Mouse (Mus musculus) hindbrain, embryonic 16.5 days (tissue): ENCODE measurements around the gene Gsta4. TPM values are rescaled to one million over a fixed set of nuclear protein-coding genes. Genes with fewer than 3 reads are reported as not detected.
"Not testable (repeated sequence)": the region's sequence is repeated elsewhere in the genome, so short reads cannot be mapped to it uniquely, and the experiment has no call there.

Experiments used
- ATAC-seq: fragments of 200-750 bp; cut with Nextera tagmentation; 2 replicates; pipeline ENCODE4 v1.8.0; 2017; ENCODE audit warnings: moderate TSS enrichment, moderate library complexity
- H3K27ac ChIP-seq: fragments of 300-500 bp; sonication (generic); 2 replicates; pipeline ENCODE4 v1.5.1; 2014; ENCODE audit warnings: low read depth, mild to moderate bottlenecking, control low read depth, low read length, moderate library complexity
- H3K27me3 ChIP-seq: fragments of 300-500 bp; sonication (generic); replicated peaks from 2 replicates; pipeline ENCODE4 v1.6.1; 2014; ENCODE audit warnings: low read length; ENCODE audit not compliant: control insufficient read depth, insufficient read depth
- H3K36me3 ChIP-seq: fragments of 300-500 bp; sonication (generic); 2 replicates; pipeline ENCODE4 v1.6.1; 2014; ENCODE audit warnings: mild to moderate bottlenecking, low read length, moderate library complexity, mixed read lengths; ENCODE audit not compliant: control insufficient read depth, insufficient read depth
- H3K4me1 ChIP-seq: fragments of 300-500 bp; sonication (generic); 2 replicates; pipeline ENCODE4 v1.6.1; 2014; ENCODE audit warnings: low read depth, low read length; ENCODE audit not compliant: control insufficient read depth, insufficient read depth
- H3K4me2 ChIP-seq: fragments of 300-500 bp; sonication (generic); 2 replicates; pipeline ENCODE4 v1.6.1; 2014; ENCODE audit warnings: mild to moderate bottlenecking, low read length, control low read depth, moderate library complexity
- H3K4me3 ChIP-seq: fragments of 300-500 bp; sonication (generic); 2 replicates; pipeline ENCODE4 v1.5.1; 2014; ENCODE audit warnings: mild to moderate bottlenecking, low read length, control low read depth, moderate library complexity
- H3K9ac ChIP-seq: fragments of 300-500 bp; sonication (generic); 2 replicates; pipeline ENCODE4 v1.6.1; 2014; ENCODE audit warnings: low read depth, mild to moderate bottlenecking, control low read depth, low read length, moderate library complexity
- H3K9me3 ChIP-seq: fragments of 300-500 bp; sonication (generic); 2 replicates; pipeline ENCODE4 v1.6.1; 2014; ENCODE audit warnings: mild to moderate bottlenecking, low read length, moderate library complexity; ENCODE audit not compliant: control insufficient read depth
- WGBS: fragments of 180-500 bp; shearing (Covaris S2); extraction: QIAGEN DNeasy Blood & Tissue Kit; methylation state at CpG from one replicate; pipeline ENCODE4 v1.1.7; 2014; 5-methylcytosine and 5-hydroxymethylcytosine counted together
- polyA plus RNA-seq: library from polyadenylated mRNA; unstranded; fragments of >200 nt; fragmentation: Nextera tagmentation; extraction: Ambion mirVana; gene quantifications from 2 replicates; pipeline ENCODE4 v1.2.1, GENCODE M21; 2015

The Gsta4 gene
- polyA plus RNA-seq, 1 experiment from 2014 or later, result 30.6 TPM

GRCm38 (mm10) chr9:78157221-78157620 is 25.4 kb upstream of the Gsta4 start:
- no peaks in the 10 kb centered on the region for H3K4me1 ChIP-seq

GRCm38 (mm10) chr9:78163291-78163690 is 19.3 kb upstream of the Gsta4 start:
- WGBS, result 83% methylated on average over 10 of the region's 10 CpGs
- no peaks in the 10 kb centered on the region for H3K9me3 ChIP-seq
- H3K27me3 ChIP-seq, result no peaks in the 10 kb centered on the region
- no peak overlapping the region for H3K9ac ChIP-seq
- no peak overlapping the region for H3K4me3 ChIP-seq
- no peak for ATAC-seq
- H3K27ac ChIP-seq, result no peak overlapping the region
- H3K36me3 ChIP-seq, result peaks cover 54% of the 10 kb centered on the region
- H3K4me1 ChIP-seq, result no peaks in the 10 kb centered on the region
- H3K4me2 ChIP-seq, result no peak overlapping the region

More at GRCm38 (mm10) chr9:78157221-78157620, 25.4 kb upstream of the Gsta4 start:
- no peak overlapping the region for H3K4me3 ChIP-seq
- WGBS, result 90% methylated on average over 1 of the region's 1 CpGs
- H3K9me3 ChIP-seq, result no peaks in the 10 kb centered on the region
- no peak overlapping the region for H3K4me2 ChIP-seq
- H3K9ac ChIP-seq, result no peak overlapping the region
- no peaks in the 10 kb centered on the region for H3K27me3 ChIP-seq
- H3K36me3 ChIP-seq, result peaks cover 52% of the 10 kb centered on the region
- no peak for ATAC-seq
- H3K27ac ChIP-seq, result no peak overlapping the region

GRCm38 (mm10) chr9:78164741-78165140 is 17.8 kb upstream of the Gsta4 start:
- WGBS, result 89% methylated on average over 3 of the region's 3 CpGs
- Histone ChIP-seq H3K4me3 (no peak overlapping the region), H3K27me3 (no peaks in the 10 kb centered on the region), H3K4me2 (no peak overlapping the region), H3K9me3 (no peaks in the 10 kb centered on the region), H3K36me3 (peaks cover 56% of the 10 kb centered on the region), H3K9ac (no peak overlapping the region), H3K27ac (no peak overlapping the region), H3K4me1 (no peaks in the 10 kb centered on the region)
- no peak for ATAC-seq

- WGBS, result 93% methylated on average over 6 of the region's 6 CpGs
- ATAC-seq, result no peak
- no peaks in the 10 kb centered on the region for H3K9me3 ChIP-seq
- H3K36me3 ChIP-seq, result peaks cover 51% of the 10 kb centered on the region
- no peak overlapping the region for H3K4me2 ChIP-seq
- H3K9ac ChIP-seq, result no peak overlapping the region
- H3K4me1 ChIP-seq, result no peaks in the 10 kb centered on the region
- H3K4me3 ChIP-seq, result no peak overlapping the region
- no peak overlapping the region for H3K27ac ChIP-seq
- no peaks in the 10 kb centered on the region for H3K27me3 ChIP-seq
Measured at GRCm38 (mm10) chr9:78165454-78165853, 17.1 kb upstream of the Gsta4 start.

GRCm38 (mm10) chr9:78166694-78167452 is 15.7 kb upstream of the Gsta4 start:
- H3K9me3 ChIP-seq, result no peaks in the 10 kb centered on the region
- 83% methylated on average over 19 of the region's 19 CpGs for WGBS
- H3K27me3 ChIP-seq, result no peaks in the 10 kb centered on the region
- H3K27ac ChIP-seq, result no peak overlapping the region
- no peak for ATAC-seq
- no peak overlapping the region for H3K9ac ChIP-seq
- H3K4me2 ChIP-seq, result no peak overlapping the region
- H3K4me3 ChIP-seq, result no peak overlapping the region
- H3K36me3 ChIP-seq, result peaks cover 38% of the 10 kb centered on the region
- no peaks in the 10 kb centered on the region for H3K4me1 ChIP-seq

- Histone ChIP-seq H3K27me3 (no peaks in the 10 kb centered on the region), H3K9ac (no peak overlapping the region), H3K9me3 (no peaks in the 10 kb centered on the region), H3K36me3 (peaks cover 35% of the 10 kb centered on the region), H3K4me1 (no peaks in the 10 kb centered on the region), H3K4me3 (no peak overlapping the region), H3K27ac (no peak overlapping the region), H3K4me2 (no peak overlapping the region)
- 88% methylated on average over 19 of the region's 19 CpGs for WGBS
- ATAC-seq, result no peak
Measured at GRCm38 (mm10) chr9:78167453-78167969, 15.1 kb upstream of the Gsta4 start.

- H3K9me3 ChIP-seq, result no peaks in the 10 kb centered on the region
Measured at GRCm38 (mm10) chr9:78168864-78169263, 13.7 kb upstream of the Gsta4 start.

GRCm38 (mm10) chr9:78174016-78174415 is 8.6 kb upstream of the Gsta4 start:
- Histone ChIP-seq H3K9me3 (no peaks in the 10 kb centered on the region), H3K9ac (no peak overlapping the region), H3K27me3 (no peaks in the 10 kb centered on the region), H3K4me2 (no peak overlapping the region), H3K4me1 (peaks cover 6% of the 10 kb centered on the region), H3K4me3 (no peak overlapping the region), H3K36me3 (peaks cover 3% of the 10 kb centered on the region; the same call in 1 of the 2 replicates), H3K27ac (no peak overlapping the region)
- 42% methylated on average over 1 of the region's 1 CpGs for WGBS
- ATAC-seq, result no peak

More at GRCm38 (mm10) chr9:78168864-78169263, 13.7 kb upstream of the Gsta4 start:
- H3K27me3 ChIP-seq, result no peaks in the 10 kb centered on the region
- H3K36me3 ChIP-seq, result peaks cover 32% of the 10 kb centered on the region
- WGBS, result 96% methylated on average over 6 of the region's 6 CpGs
- H3K4me2 ChIP-seq, result no peak overlapping the region
- no peak overlapping the region for H3K27ac ChIP-seq
- 0 out of 2 replicates have a peak, but pooled peaks have one; percentile 16 for ATAC-seq
- H3K4me1 ChIP-seq, result no peaks in the 10 kb centered on the region
- H3K9ac ChIP-seq, result no peak overlapping the region
- H3K4me3 ChIP-seq, result no peak overlapping the region

GRCm38 (mm10) chr9:78174925-78175276 is 7.7 kb upstream of the Gsta4 start:
- 38% methylated on average over 3 of the region's 3 CpGs for WGBS
- not testable (repeated sequence) for H3K36me3 ChIP-seq, H3K27me3 ChIP-seq, H3K4me3 ChIP-seq, H3K9ac ChIP-seq, H3K4me1 ChIP-seq, H3K9me3 ChIP-seq
- Histone ChIP-seq H3K4me2 (peak overlapping the region; percentile 27; the same call in 1 of the 2 replicates), H3K27ac (peak overlapping the region; percentile 34; the same call in 1 of the 2 replicates)
- ATAC-seq, result peak; percentile 29; the same call in 1 of the 2 replicates
